Mouse (Mus musculus): ENCODE results near the gene Ccnt2. TPM values are rescaled to one million over a fixed set of nuclear protein-coding genes. Genes with fewer than 3 reads are reported as not detected.
"Not testable (repeated sequence)": the region's sequence is repeated elsewhere in the genome, so short reads cannot be mapped to it uniquely, and the experiment has no call there.

Ccnt2 gene
- polyA plus RNA-seq, 1 experiment from 2014 or later: 64.6 TPM

DNA sequence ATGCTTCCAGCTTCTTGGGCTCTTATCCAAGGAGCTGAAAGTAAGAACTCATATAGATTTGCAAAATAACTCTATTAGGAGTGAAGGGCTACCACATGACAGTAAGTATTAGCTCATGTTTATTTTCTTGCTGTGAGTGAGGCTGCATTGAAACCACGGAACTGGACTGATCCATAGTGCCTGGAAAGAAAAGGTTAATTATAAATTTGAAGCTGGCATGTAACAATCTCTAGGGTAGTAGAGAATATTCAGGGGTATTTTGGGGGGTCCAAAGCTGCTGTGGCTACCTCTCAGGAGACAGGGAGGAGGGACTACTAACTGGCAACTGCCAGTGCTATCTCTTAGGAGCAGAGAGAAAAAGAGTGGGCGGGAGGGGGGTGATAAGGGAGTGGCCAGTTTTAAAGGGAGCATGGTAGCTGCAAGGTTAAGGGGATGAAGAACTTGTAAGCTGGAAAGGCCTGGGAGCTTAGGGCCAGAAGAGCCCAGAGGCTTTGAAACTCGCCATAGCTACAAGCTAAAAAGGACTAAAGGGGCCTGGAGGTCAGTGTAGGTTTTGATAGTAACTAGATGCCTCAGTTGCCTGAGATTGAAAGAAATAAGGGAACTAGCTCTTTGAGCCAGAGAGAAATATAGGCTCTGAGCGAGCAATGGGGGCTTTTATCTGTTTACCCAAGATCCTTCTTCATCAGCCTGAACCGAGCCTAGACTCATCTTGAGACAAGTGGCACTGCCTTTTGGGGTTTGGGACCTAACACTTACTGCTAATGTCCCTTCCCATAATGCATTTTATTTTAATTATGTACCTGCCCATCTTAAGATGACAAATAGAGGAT lies 17.4 kb upstream of the Ccnt2 start:
- Histone ChIP-seq H3K4me2 (peak overlapping the region; percentile 55), H3K4me3 (ENCODE audit: low read depth, low read length) (no peak overlapping the region; the same call in 1 of the 2 replicates), H3K27ac (ENCODE audit: low read depth, low read length) (peak overlapping the region; percentile 91), H3K9me3 (ENCODE audit: control insufficient read depth, low read length) (no peaks in the 10 kb centered on the region), H3K9ac (ENCODE audit: low read depth, low read length) (peak overlapping the region; percentile 63), H3K27me3 (replicated peaks; ENCODE audit: control insufficient read depth, insufficient read depth, low read length) (no peaks in the 10 kb centered on the region), H3K36me3 (ENCODE audit: control insufficient read depth, insufficient read depth, low read length) (no peaks in the 10 kb centered on the region), H3K4me1 (replicated peaks; ENCODE audit: control insufficient read depth, insufficient read depth, low read length) (peaks cover 23% of the 10 kb centered on the region)
- ATAC-seq (replicated peaks; ENCODE audit: low FRiP score): peak; percentile 98
- DNase-seq (ENCODE audit: low spot score): peak; percentile 56
- WGBS: 33% methylated on average over 5 of the region's 5 CpGs

DNA sequence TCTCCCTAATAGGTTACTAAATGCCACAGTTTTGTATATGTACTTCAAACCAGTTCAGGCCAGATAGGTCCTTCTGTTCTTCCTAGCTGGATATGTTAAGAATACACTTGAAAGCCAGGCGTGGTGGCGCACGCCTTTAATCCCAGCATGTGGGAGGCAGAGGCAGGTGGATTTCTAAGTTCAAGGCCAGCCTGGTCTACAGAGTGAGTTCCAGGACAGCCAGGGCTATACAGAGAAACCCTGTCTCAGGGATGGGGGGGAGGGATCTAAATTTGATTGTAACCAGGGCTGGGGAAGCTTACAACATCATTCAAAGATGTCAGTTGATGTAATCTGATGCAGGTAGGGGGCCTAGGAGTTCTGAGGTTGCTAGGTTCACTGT lies 16.8 kb upstream of the Ccnt2 start:
- H3K9me3 ChIP-seq (ENCODE audit: control insufficient read depth, low read length); H3K4me3 ChIP-seq (ENCODE audit: low read depth, low read length); H3K36me3 ChIP-seq (ENCODE audit: control insufficient read depth, insufficient read depth, low read length); DNase-seq (ENCODE audit: low spot score); H3K27me3 ChIP-seq (replicated peaks; ENCODE audit: control insufficient read depth, insufficient read depth, low read length): not testable (repeated sequence)
- peak overlapping the region; percentile 55 for H3K4me2 ChIP-seq
- WGBS: 84% methylated on average over 3 of the region's 3 CpGs
- H3K9ac ChIP-seq (ENCODE audit: low read depth, low read length): peak overlapping the region; percentile 63
- peak overlapping the region; percentile 91 for H3K27ac ChIP-seq (ENCODE audit: low read depth, low read length)
- peaks cover 23% of the 10 kb centered on the region for H3K4me1 ChIP-seq (replicated peaks; ENCODE audit: control insufficient read depth, insufficient read depth, low read length)
- peak; percentile 21; the same call in 1 of the 2 replicates for ATAC-seq (replicated peaks; ENCODE audit: low FRiP score)

DNA sequence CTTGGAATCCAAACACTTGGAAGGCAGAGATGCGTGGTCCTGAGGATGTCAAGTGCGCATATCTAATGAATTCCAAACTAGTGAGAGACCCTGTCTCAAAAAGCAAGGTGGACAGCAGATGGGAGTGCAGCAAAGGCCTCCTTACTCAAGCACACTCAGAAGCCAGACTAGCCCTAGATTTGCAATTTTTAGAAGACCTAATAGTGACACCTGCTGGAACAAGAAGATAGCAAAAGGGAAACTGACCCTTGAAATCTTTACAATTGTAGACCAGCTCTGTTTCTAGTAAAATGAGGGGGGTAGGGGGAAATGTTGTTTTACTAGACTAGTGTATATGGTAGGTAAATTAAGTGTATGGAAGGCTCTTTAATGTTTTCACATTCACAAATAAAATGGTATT lies 8.5 kb upstream of the Ccnt2 start:
- DNase-seq (ENCODE audit: low spot score): no peak
- ATAC-seq (replicated peaks; ENCODE audit: low FRiP score): 0 out of 2 replicates have a peak, but pooled peaks have one; percentile 34
- Histone ChIP-seq H3K27ac (ENCODE audit: low read depth, low read length) (no peak overlapping the region), H3K9ac (ENCODE audit: low read depth, low read length) (no peak overlapping the region), H3K4me2 (no peak overlapping the region), H3K9me3 (ENCODE audit: control insufficient read depth, low read length) (no peaks in the 10 kb centered on the region), H3K4me3 (ENCODE audit: low read depth, low read length) (no peak overlapping the region), H3K4me1 (replicated peaks; ENCODE audit: control insufficient read depth, insufficient read depth, low read length) (no peaks in the 10 kb centered on the region), H3K27me3 (replicated peaks; ENCODE audit: control insufficient read depth, insufficient read depth, low read length) (no peaks in the 10 kb centered on the region), H3K36me3 (ENCODE audit: control insufficient read depth, insufficient read depth, low read length) (no peaks in the 10 kb centered on the region)
- WGBS: 59% methylated on average over 2 of the region's 2 CpGs

DNA sequence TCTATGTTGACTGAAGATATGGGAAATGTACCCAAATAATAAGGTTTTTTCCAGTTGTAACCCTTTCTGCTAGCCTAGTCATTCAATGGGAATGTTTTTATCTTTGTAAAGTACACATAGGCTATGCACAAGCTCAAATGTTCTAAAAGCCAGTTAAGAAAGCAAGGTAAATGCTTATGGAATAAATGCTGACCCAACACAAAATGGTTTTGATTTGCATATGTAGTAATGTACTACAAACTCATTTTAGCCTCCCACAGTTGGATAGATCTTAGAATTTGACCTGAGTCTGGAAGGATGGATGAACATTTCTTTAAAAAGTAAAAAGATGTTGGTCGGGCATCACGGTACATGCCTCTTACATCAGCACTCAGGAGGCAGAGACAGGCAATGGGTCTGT lies 7.2 kb upstream of the Ccnt2 start:
- DNase-seq (ENCODE audit: low spot score) (no peak), ATAC-seq (replicated peaks; ENCODE audit: low FRiP score) (no peak)
- Histone ChIP-seq H3K27me3 (replicated peaks; ENCODE audit: control insufficient read depth, insufficient read depth, low read length) (no peaks in the 10 kb centered on the region), H3K4me2 (no peak overlapping the region), H3K9me3 (ENCODE audit: control insufficient read depth, low read length) (no peaks in the 10 kb centered on the region), H3K36me3 (ENCODE audit: control insufficient read depth, insufficient read depth, low read length) (no peaks in the 10 kb centered on the region), H3K27ac (ENCODE audit: low read depth, low read length) (no peak overlapping the region; the same call in 1 of the 2 replicates), H3K4me3 (ENCODE audit: low read depth, low read length) (no peak overlapping the region), H3K9ac (ENCODE audit: low read depth, low read length) (no peak overlapping the region), H3K4me1 (replicated peaks; ENCODE audit: control insufficient read depth, insufficient read depth, low read length) (no peaks in the 10 kb centered on the region)
- WGBS: 89% methylated on average over 2 of the region's 2 CpGs

DNA sequence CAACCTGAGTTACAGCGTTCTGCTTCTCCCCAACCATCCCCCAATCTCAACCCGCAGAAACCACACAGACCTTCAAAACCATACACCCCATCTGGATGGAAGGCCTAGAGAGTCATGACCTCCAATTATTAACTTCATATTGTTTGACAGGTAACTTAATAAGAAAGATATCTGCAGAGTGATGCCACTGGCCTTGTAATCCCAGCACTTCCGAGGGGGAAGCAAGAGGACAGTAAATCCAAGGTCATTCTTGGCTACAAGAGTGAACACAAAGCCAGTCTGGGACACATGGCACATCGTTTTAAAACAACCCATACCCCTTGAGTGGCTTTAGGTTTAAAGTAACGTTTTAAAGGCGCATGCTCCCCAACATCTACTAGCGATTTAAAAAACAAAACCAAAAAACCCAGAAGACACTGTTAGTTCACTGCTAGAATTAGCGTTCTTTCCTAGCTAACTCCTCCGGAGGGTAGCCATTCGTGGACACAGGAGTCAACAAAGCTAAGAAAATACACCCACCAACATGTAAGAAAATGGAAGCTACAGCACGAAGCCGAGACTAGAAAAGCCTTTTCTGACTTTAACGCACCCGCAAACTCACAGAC lies 664 bp upstream of the Ccnt2 start:
- no peaks in the 10 kb centered on the region for H3K27me3 ChIP-seq (replicated peaks; ENCODE audit: control insufficient read depth, insufficient read depth, low read length)
- peak overlapping the region; percentile 78 for H3K4me3 ChIP-seq (ENCODE audit: low read depth, low read length)
- H3K4me2 ChIP-seq: peak overlapping the region; percentile 74
- H3K27ac ChIP-seq (ENCODE audit: low read depth, low read length): peak overlapping the region; percentile 93
- H3K9ac ChIP-seq (ENCODE audit: low read depth, low read length): peak overlapping the region; percentile 92
- no peaks in the 10 kb centered on the region for H3K9me3 ChIP-seq (ENCODE audit: control insufficient read depth, low read length)
- 2% methylated on average over 14 of the region's 14 CpGs for WGBS
- peak; percentile 18 for ATAC-seq (replicated peaks; ENCODE audit: low FRiP score)
- peaks cover 18% of the 10 kb centered on the region for H3K4me1 ChIP-seq (replicated peaks; ENCODE audit: control insufficient read depth, insufficient read depth, low read length)
- H3K36me3 ChIP-seq (ENCODE audit: control insufficient read depth, insufficient read depth, low read length): no peaks in the 10 kb centered on the region
- peak; percentile 34 for DNase-seq (ENCODE audit: low spot score)

DNA sequence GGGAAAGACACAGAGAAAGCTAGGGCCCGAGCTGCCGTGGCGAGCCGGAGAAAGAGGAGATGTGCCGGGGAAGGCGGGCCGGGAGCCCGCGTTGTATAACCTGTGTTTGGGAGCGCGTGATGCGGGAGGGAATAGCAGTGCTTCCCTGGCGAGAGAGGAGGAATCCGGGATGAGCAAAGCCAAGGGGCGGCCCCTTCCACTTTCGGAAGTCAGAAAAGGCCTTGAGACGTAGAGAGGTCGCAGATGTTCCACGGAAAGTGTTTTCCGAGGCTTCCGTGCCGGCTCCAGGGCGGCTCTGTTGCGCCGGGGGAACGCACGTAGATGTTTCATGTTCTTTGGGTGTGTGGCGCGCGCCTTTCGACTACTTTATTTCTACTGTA lies 527 bp downstream of the Ccnt2 start:
- under 1% methylated on average over 31 of the region's 31 CpGs for WGBS
- Histone ChIP-seq H3K4me1 (replicated peaks; ENCODE audit: control insufficient read depth, insufficient read depth, low read length) (peaks cover 28% of the 10 kb centered on the region), H3K9me3 (ENCODE audit: control insufficient read depth, low read length) (no peaks in the 10 kb centered on the region), H3K4me3 (ENCODE audit: low read depth, low read length) (peak overlapping the region; percentile 78), H3K27me3 (replicated peaks; ENCODE audit: control insufficient read depth, insufficient read depth, low read length) (no peaks in the 10 kb centered on the region), H3K4me2 (peak overlapping the region; percentile 70), H3K36me3 (ENCODE audit: control insufficient read depth, insufficient read depth, low read length) (0 out of 2 replicates have a peak, but pooled peaks cover 3% of the 10 kb centered on the region), H3K27ac (ENCODE audit: low read depth, low read length) (peak overlapping the region; percentile 93), H3K9ac (ENCODE audit: low read depth, low read length) (peak overlapping the region; percentile 92)
- ATAC-seq (replicated peaks; ENCODE audit: low FRiP score) (peak; percentile 6; the same call in 1 of the 2 replicates), DNase-seq (ENCODE audit: low spot score) (no peak)

DNA sequence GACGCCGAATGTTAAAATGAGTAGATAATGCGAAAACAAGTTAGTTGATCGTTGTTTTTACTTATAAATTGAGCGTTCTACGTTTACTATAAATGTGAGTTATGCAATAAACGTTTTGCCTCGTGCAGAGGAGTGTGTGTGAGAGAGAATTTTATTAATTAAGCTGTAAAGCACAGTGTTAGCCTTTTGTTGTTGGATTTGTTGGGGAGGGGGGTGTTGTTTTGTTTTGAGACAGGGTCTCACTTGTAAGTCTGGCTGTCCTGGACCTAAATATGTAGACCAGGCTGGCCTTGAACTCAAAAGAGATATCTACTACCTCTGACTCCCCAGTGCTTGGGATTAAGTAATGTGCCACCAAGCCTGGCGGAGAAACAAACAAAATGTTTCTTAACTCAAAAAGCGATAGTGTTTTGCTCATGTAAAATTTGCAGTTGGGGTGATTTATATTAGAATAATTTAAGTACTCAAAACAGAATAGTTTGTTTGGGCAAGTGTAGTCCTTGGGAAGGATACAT lies 1.3 kb downstream of the Ccnt2 start:
- DNase-seq (ENCODE audit: low spot score) (no peak), ATAC-seq (replicated peaks; ENCODE audit: low FRiP score) (no peak)
- Histone ChIP-seq H3K4me3 (ENCODE audit: low read depth, low read length) (peak overlapping the region; percentile 78), H3K9me3 (ENCODE audit: control insufficient read depth, low read length) (no peaks in the 10 kb centered on the region), H3K36me3 (ENCODE audit: control insufficient read depth, insufficient read depth, low read length) (0 out of 2 replicates have a peak, but pooled peaks cover 3% of the 10 kb centered on the region), H3K4me1 (replicated peaks; ENCODE audit: control insufficient read depth, insufficient read depth, low read length) (peaks cover 35% of the 10 kb centered on the region), H3K4me2 (peak overlapping the region; percentile 70), H3K27ac (ENCODE audit: low read depth, low read length) (no peak overlapping the region), H3K27me3 (replicated peaks; ENCODE audit: control insufficient read depth, insufficient read depth, low read length) (no peaks in the 10 kb centered on the region), H3K9ac (ENCODE audit: low read depth, low read length) (peak overlapping the region; percentile 92)
- 7% methylated on average over 10 of the region's 10 CpGs for WGBS

DNA sequence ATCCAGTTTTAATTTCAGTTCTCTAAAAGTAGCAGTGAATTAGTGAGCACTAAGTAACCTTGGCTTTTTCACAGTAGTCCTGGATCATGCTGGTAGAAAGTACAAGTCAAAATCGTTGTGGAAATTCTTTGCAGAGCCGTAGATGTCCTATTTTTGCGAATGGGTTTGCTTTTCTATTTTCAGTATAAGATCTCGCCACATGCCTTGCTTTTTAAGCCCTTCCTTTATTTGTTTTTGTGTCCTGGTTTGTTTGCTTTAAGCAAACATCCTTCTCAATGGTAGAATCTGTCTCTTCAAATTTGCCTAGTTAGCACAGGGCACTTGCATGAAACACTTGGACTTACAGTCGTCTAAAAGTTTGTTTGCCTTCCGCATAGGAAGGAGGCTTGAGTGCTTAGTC lies 2.3 kb downstream of the Ccnt2 start:
- WGBS: 61% methylated on average over 6 of the region's 6 CpGs
- peaks cover 40% of the 10 kb centered on the region for H3K4me1 ChIP-seq (replicated peaks; ENCODE audit: control insufficient read depth, insufficient read depth, low read length)
- ATAC-seq (replicated peaks; ENCODE audit: low FRiP score) (no peak), DNase-seq (ENCODE audit: low spot score) (no peak)
- H3K4me3 ChIP-seq (ENCODE audit: low read depth, low read length): peak overlapping the region; percentile 33
- H3K36me3 ChIP-seq (ENCODE audit: control insufficient read depth, insufficient read depth, low read length): 0 out of 2 replicates have a peak, but pooled peaks cover 3% of the 10 kb centered on the region
- H3K4me2 ChIP-seq: peak overlapping the region; percentile 70
- no peak overlapping the region for H3K27ac ChIP-seq (ENCODE audit: low read depth, low read length)
- peak overlapping the region; percentile 43 for H3K9ac ChIP-seq (ENCODE audit: low read depth, low read length)
- no peaks in the 10 kb centered on the region for H3K27me3 ChIP-seq (replicated peaks; ENCODE audit: control insufficient read depth, insufficient read depth, low read length)
- no peaks in the 10 kb centered on the region for H3K9me3 ChIP-seq (ENCODE audit: control insufficient read depth, low read length)

Measured in liver, embryonic 11.5 days (tissue).